Mouse (Mus musculus) neural tube, embryonic 13.5 days (tissue): ENCODE measurements at regions not wholly inside any gene's neighbourhood (a gene's known extent, or its start where the extent isn't known, plus 50 kb on each side); places are given as distances from the start of the nearest gene placed in this dataset.

Experiments used
- ATAC-seq: fragments of 200-750 bp; cut with Nextera tagmentation; 2 replicates; pipeline ENCODE4 v1.8.0; 2017; ENCODE audit warnings: low read depth, mild to moderate bottlenecking, moderate TSS enrichment, moderate library complexity
- H3K27ac ChIP-seq: fragments of 300-500 bp; sonication (generic); replicated peaks from 2 replicates; pipeline ENCODE4 v1.5.1; 2015; ENCODE audit warnings: moderate library complexity, mild to moderate bottlenecking, inconsistent platforms
- H3K27me3 ChIP-seq: fragments of 300-500 bp; sonication (generic); 2 replicates; pipeline ENCODE4 v1.6.1; 2015; ENCODE audit warnings: mild to moderate bottlenecking, inconsistent platforms
- H3K36me3 ChIP-seq: fragments of 300-500 bp; sonication (generic); 2 replicates; pipeline ENCODE4 v1.6.1; 2015; ENCODE audit warnings: mild to moderate bottlenecking, inconsistent platforms
- H3K4me1 ChIP-seq: fragments of 300-500 bp; sonication (generic); replicated peaks from 2 replicates; pipeline ENCODE4 v1.6.1; 2015; ENCODE audit warnings: inconsistent platforms
- H3K4me2 ChIP-seq: fragments of 300-500 bp; sonication (generic); 2 replicates; pipeline ENCODE4 v1.6.1; 2015; ENCODE audit warnings: inconsistent platforms, mild to moderate bottlenecking, moderate library complexity
- H3K4me3 ChIP-seq: fragments of 300-500 bp; sonication (generic); 2 replicates; pipeline ENCODE4 v1.5.1; 2015; ENCODE audit warnings: mild to moderate bottlenecking, inconsistent platforms
- H3K9ac ChIP-seq: fragments of 300-500 bp; sonication (generic); 2 replicates; pipeline ENCODE4 v1.6.1; 2015; ENCODE audit warnings: moderate library complexity, mild to moderate bottlenecking, inconsistent platforms
- H3K9me3 ChIP-seq: fragments of 300-500 bp; sonication (generic); 2 replicates; pipeline ENCODE4 v1.6.1; 2016; ENCODE audit warnings: inconsistent platforms
- WGBS: fragments of 180-500 bp; shearing (Covaris S2); methylation state at CpG from one replicate; pipeline ENCODE4 v1.1.7; 2015; 5-methylcytosine and 5-hydroxymethylcytosine counted together

DNA sequence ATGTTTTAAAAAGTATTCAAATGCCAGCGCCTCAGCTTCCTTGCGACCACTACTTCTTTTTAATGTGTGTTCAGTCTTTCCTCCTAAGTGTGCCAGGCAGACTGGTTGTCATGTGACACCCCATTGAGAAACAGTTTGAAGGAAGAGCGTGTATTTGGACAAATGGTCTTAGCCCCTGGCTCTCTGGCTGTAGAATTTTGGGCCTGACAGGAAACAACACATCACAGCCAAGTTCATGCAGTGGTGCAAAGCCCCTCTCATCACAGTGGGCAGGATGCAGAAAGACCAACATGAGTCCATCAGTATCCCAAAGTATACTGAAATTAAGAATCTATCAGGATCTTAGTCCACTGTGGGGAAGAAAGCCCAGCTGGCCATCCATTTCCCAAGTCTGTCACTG lies 605.6 kb upstream of the Intu start:
- no peak for ATAC-seq
- Histone ChIP-seq H3K4me3 (no peak overlapping the region), H3K9me3 (no peaks in the 10 kb centered on the region), H3K9ac (no peak overlapping the region), H3K27ac (no peak overlapping the region), H3K4me1 (no peaks in the 10 kb centered on the region), H3K27me3 (no peaks in the 10 kb centered on the region), H3K4me2 (no peak overlapping the region), H3K36me3 (no peaks in the 10 kb centered on the region)
- 80% methylated on average over 3 of the region's 3 CpGs for WGBS

DNA sequence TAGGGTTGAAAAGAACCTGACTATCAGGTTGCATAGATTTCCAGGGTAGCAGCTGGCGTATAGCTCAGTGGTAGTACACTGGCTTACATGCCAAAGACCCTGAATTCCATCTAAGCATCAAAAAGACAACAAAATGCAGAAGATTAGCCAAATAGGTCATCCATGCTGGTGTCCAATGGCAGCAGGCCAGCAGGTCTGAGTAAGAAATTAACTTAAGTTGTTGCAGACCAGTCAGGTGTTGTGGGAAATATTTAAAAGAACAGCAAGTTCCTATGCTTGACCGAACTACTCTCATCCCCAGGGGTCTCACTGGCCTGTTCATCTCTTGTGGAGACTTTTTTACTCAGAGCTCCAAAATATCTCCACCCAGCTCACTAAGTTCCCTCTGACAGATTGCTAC lies 602.7 kb upstream of the Intu start:
- WGBS = 93% methylated on average over 2 of the region's 2 CpGs
- H3K4me2 ChIP-seq = no peak overlapping the region
- no peak for ATAC-seq

DNA sequence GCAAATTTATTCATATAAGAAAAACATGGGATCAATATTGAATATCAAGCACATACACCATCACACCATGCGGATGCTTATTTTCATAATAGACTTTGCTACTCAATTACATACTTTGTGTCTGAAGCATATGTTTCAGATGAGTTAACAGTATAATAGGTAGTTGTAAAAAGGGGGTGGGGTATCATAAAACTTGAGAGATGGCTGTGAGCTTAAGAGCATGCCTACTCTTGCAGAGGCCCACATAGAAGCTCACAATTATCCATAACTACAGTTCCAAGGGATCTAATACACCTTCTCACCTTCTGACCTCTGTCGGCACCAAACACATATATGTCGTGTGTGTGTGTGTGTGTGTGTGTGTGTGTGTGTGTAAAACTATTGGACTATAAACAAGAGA lies 597.7 kb upstream of the Intu start:
- ATAC-seq = no peak
- Histone ChIP-seq H3K36me3 (no peaks in the 10 kb centered on the region), H3K9ac (no peak overlapping the region), H3K27ac (no peak overlapping the region), H3K4me3 (no peak overlapping the region), H3K4me2 (no peak overlapping the region), H3K9me3 (no peaks in the 10 kb centered on the region), H3K4me1 (no peaks in the 10 kb centered on the region), H3K27me3 (no peaks in the 10 kb centered on the region)
- WGBS = 90% methylated on average over 3 of the region's 3 CpGs

More for the DNA sequence above, 602.7 kb upstream of the Intu start:
- Histone ChIP-seq H3K4me3 (no peak overlapping the region), H3K9ac (no peak overlapping the region), H3K36me3 (no peaks in the 10 kb centered on the region), H3K27me3 (no peaks in the 10 kb centered on the region), H3K27ac (no peak overlapping the region), H3K4me1 (no peaks in the 10 kb centered on the region), H3K9me3 (no peaks in the 10 kb centered on the region)

DNA sequence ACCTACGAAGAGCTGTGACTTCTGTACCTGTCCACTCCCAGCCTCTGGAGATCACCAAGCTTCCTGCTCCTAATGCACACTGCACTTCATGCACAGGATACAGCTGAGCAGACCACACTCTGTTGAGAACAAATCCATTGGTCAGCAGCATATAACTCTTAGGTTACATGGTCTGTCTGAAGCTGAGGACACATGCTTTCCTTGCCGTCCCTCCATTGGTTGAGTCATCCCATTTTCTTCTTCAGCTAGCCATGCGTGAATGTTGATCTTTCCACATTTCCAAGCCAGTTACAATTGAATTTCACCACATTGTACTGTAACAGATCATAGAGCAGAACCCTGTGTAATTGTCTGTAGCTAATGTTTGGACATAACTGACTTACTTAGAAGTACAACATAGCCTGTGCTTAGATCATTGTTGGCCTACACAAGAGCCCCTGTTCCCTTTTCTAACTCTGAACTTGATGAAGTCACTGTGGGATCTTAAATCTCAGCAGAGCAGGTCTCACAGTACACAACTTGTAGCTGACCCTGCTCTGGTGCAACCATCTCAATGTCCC lies 593.3 kb upstream of the Intu start:
- WGBS = 93% methylated on average over 3 of the region's 3 CpGs
- no peak overlapping the region for H3K27ac ChIP-seq
- no peaks in the 10 kb centered on the region for H3K36me3 ChIP-seq
- ATAC-seq = no peak
- no peak overlapping the region for H3K4me3 ChIP-seq
- no peak overlapping the region for H3K4me2 ChIP-seq
- no peaks in the 10 kb centered on the region for H3K27me3 ChIP-seq
- H3K4me1 ChIP-seq = no peaks in the 10 kb centered on the region
- no peaks in the 10 kb centered on the region for H3K9me3 ChIP-seq
- H3K9ac ChIP-seq = no peak overlapping the region

DNA sequence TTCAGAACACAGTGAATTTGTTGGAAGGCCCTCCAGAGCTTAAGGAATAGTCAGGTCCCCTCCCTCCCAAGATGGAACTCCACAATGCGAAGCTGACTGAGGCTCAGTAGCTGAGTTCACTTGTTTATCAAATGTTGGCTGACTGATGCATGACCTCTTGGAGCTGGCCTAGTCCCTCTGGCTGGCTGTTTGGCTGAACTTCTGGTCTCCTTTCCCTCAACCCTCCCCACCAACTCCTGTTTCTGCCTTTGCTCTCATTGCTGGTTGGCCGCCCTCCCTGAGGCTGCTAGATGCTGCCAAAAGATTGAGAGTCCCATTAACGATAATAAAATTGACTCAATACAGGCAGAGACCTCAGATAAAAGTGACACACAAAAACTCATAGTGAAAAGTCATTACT lies 586.5 kb upstream of the Intu start:
- H3K9me3 ChIP-seq = no peaks in the 10 kb centered on the region
- H3K4me2 ChIP-seq = no peak overlapping the region
- H3K9ac ChIP-seq = no peak overlapping the region
- H3K4me1 ChIP-seq = no peaks in the 10 kb centered on the region
- H3K27ac ChIP-seq = no peak overlapping the region
- H3K27me3 ChIP-seq = no peaks in the 10 kb centered on the region
- ATAC-seq = no peak
- H3K4me3 ChIP-seq = no peak overlapping the region
- 87% methylated on average over 3 of the region's 3 CpGs for WGBS
- H3K36me3 ChIP-seq = no peaks in the 10 kb centered on the region

DNA sequence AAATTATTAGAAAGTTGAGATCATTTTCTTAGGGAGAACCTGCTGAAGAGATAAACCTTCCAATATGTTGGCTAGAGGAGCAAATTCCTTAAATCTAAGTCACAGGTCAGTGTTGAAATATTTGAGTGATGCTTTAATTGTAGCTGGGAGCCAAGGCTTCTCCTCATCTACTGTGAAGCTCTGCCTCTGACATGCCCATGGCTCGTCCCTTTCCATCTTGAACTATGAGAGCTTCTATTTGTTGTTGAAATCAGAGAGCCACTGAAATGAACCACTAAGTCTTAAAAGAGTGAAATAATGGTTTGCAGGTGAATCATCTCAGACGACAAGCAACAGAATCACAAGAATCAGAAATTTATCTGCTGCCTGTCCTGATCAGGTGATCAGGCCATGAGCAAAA lies 579.0 kb upstream of the Intu start:
- Histone ChIP-seq H3K9me3 (0 out of 2 replicates have a peak, but pooled peaks cover 4% of the 10 kb centered on the region), H3K4me3 (no peak overlapping the region), H3K4me1 (no peaks in the 10 kb centered on the region), H3K4me2 (no peak overlapping the region), H3K27ac (no peak overlapping the region), H3K36me3 (no peaks in the 10 kb centered on the region), H3K27me3 (no peaks in the 10 kb centered on the region), H3K9ac (no peak overlapping the region)
- no peak for ATAC-seq
- WGBS = 78% methylated on average over 2 of the region's 2 CpGs

DNA sequence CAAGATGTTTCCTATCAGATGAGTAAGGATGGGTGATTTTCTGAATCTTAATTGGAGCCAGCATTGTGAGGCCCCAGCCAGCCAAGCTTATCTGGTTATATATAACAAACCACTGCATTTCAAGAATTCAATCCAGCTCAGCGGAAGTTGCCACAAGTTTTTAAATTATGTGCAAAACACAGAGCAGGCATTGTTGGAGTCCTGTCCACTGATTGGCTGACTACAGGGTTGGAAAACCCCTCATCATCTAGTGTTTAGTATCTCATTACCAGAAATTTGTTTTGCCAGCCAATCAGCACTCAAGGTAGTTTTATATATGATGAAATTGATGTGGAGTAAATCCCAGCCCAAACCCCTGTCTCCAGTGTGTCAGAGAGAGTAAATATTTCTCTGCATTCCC lies 578.5 kb upstream of the Intu start:
- ATAC-seq = no peak
- Histone ChIP-seq H3K9me3 (0 out of 2 replicates have a peak, but pooled peaks cover 4% of the 10 kb centered on the region), H3K9ac (no peak overlapping the region), H3K4me1 (no peaks in the 10 kb centered on the region), H3K4me3 (no peak overlapping the region), H3K36me3 (no peaks in the 10 kb centered on the region), H3K27ac (no peak overlapping the region), H3K4me2 (no peak overlapping the region), H3K27me3 (no peaks in the 10 kb centered on the region)
- 82% methylated on average over 1 of the region's 1 CpGs for WGBS

DNA sequence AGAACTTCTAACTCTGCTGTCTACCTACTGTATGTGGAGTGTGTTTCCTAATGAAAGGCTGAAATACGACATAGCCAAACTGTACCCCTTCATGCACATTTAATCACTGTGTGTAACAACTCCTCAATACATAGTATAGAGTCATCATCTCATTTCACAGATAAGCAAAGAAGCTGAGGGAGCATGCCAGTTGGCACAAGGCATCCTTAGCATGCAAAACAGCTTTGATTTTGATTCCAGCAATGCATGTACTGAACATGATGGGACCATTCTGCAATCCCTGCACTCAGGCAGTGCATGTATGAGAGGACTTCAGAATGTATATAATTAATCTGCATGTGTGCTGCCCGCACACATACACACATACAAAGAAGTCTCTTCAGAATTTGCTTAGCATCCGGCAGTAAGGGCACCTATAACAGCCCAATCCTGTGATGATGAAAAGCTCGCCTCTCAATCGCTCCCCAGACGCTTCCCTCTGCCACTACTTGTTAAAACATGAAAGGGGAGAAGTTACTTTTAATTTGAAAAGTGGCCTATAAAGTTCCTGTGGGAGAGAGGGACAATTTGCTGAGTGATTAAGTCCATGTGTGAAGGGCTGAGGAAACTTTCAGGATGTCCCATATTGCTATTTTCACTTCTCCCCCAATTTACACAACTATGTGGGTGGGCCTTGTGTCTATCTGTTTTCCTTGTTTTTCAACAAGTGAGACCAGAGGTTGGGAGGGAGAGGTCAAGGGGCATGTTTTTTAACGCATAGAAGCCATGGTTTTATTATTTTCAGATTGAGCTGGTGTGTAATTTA lies 569.0 kb upstream of the Intu start:
- no peak for ATAC-seq
- Histone ChIP-seq H3K9ac (no peak overlapping the region), H3K9me3 (no peaks in the 10 kb centered on the region), H3K4me2 (no peak overlapping the region), H3K36me3 (no peaks in the 10 kb centered on the region), H3K4me1 (peaks cover 11% of the 10 kb centered on the region; the same call in 1 of the 2 replicates), H3K4me3 (no peak overlapping the region), H3K27me3 (no peaks in the 10 kb centered on the region), H3K27ac (no peak overlapping the region)
- WGBS = 48% methylated on average over 7 of the region's 7 CpGs

DNA sequence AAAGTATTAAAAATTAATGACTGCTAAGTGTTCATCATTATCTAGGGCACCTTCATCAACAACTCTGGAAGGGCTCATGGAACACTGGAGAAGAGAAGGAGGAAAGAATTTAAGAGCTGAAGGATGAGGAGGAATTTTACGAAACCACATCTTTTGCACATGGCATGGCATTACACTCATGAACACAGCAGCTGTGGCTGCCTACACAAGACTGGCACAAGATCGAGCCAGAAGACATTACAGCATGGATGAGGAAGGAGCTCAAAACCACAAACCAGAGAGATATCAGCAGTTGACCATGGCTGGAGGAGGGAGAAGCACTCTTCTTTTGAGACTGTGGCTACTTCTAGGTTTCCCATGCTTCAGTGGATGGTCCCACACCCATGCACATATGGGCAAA lies 565.7 kb upstream of the Intu start:
- ATAC-seq = no peak
- Histone ChIP-seq H3K4me1 (peaks cover 11% of the 10 kb centered on the region; the same call in 1 of the 2 replicates), H3K9ac (no peak overlapping the region), H3K27ac (no peak overlapping the region), H3K27me3 (no peaks in the 10 kb centered on the region), H3K4me3 (no peak overlapping the region), H3K9me3 (no peaks in the 10 kb centered on the region), H3K36me3 (no peaks in the 10 kb centered on the region), H3K4me2 (no peak overlapping the region)
- 91% methylated on average over 2 of the region's 2 CpGs for WGBS

DNA sequence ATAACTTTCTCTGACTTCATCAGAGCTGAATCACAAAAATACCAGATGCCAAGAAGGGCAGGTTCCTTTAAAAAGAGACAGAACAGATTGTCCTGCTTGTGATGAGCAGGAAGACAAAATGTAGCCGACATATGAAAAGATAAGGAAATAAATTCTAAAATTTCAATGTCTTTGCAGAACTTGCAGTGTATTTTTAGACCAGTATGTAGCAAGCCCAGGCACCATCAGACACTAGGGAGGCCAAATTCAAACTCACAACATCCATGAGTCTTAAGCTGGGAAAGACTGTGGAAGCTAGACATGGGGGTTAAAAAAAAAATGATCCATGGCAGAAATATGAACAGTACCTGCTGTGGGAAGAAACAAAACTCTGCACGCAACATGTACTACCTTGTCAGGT lies 564.7 kb upstream of the Intu start:
- no peak overlapping the region for H3K9ac ChIP-seq
- no peak for ATAC-seq
- no peaks in the 10 kb centered on the region for H3K36me3 ChIP-seq
- H3K4me1 ChIP-seq = peaks cover 11% of the 10 kb centered on the region; the same call in 1 of the 2 replicates
- H3K4me2 ChIP-seq = no peak overlapping the region
- H3K27me3 ChIP-seq = no peaks in the 10 kb centered on the region
- H3K4me3 ChIP-seq = no peak overlapping the region
- no peak overlapping the region for H3K27ac ChIP-seq
- WGBS = 91% methylated on average over 2 of the region's 2 CpGs
- no peaks in the 10 kb centered on the region for H3K9me3 ChIP-seq

DNA sequence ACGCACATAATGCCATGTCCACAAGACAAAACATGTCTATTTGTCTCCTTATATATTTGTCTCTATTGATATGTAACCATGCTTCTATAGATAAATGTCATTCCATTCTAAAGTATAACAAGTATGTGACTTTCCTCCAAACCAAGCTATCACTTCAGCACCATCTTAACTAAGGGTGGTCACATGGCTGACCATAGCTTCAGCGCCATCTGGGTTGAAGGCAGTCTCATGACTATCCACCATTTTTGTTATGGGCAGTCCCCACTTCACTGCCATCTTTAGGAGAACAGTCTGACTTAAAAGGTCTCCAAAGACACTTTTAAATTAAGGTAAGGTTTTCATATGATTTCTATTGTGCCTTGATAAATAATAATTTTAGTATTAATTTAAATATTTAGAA lies 554.1 kb upstream of the Intu start:
- H3K36me3 ChIP-seq = no peaks in the 10 kb centered on the region
- ATAC-seq = no peak
- no peak overlapping the region for H3K4me2 ChIP-seq
- H3K27me3 ChIP-seq = no peaks in the 10 kb centered on the region
- H3K4me1 ChIP-seq = no peaks in the 10 kb centered on the region
- H3K9me3 ChIP-seq = 0 out of 2 replicates have a peak, but pooled peaks cover 6% of the 10 kb centered on the region
- no peak overlapping the region for H3K27ac ChIP-seq
- no peak overlapping the region for H3K4me3 ChIP-seq
- 96% methylated on average over 2 of the region's 2 CpGs for WGBS
- no peak overlapping the region for H3K9ac ChIP-seq

DNA sequence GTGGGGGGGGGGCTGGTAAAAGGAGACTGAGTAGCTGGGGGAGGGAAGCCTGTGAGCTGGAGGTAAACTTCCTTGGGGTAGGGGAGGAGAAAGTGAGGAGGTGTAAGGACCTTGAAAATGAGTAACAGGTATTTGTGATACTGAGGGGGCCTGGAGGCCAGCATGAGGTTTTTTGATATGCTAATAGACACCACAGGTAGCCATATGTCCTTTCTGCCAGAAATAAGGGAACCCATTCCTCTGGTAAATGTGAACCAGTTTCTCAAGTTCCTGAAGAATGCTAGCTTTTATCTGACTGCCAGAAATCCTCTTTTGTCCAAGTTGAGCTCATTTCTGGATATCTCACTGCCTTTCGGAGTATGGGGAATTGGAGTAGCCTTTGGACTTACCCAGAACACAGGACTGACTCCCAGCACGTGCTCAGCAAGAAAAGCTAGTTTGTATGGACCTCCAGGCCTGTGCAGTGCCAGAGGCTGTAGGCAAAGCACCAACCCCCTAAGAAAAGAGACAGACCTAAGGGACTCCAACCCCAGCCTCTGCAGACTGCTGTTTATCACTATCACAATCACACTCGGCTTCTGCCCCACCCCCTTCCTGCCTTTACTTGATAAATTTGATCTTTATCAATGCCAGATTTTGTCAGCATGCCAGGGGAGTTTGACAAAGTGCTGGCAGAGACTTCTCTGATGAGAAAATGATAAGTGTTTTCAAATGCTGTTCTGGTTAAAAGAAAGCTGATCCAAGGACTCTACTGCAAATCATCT lies 552.0 kb upstream of the Intu start:
- Histone ChIP-seq H3K9me3 (no peaks in the 10 kb centered on the region), H3K36me3 (no peaks in the 10 kb centered on the region), H3K9ac (no peak overlapping the region), H3K4me3 (no peak overlapping the region), H3K4me1 (no peaks in the 10 kb centered on the region), H3K4me2 (no peak overlapping the region), H3K27me3 (no peaks in the 10 kb centered on the region), H3K27ac (no peak overlapping the region)
- no peak for ATAC-seq
- 21% methylated on average over 3 of the region's 3 CpGs for WGBS
